Mouse (Mus musculus) hindbrain, embryonic 11.5 days (tissue): ENCODE results near the gene Nmb. TPM values are rescaled to one million over a fixed set of nuclear protein-coding genes. Genes with fewer than 3 reads are reported as not detected.
A peak's percentile ranks its signal among the peaks of the same experiment; 100 is the strongest.

Experiments used
- ATAC-seq: fragments of 200-750 bp; cut with Nextera tagmentation; 2 replicates; pipeline ENCODE4 v1.8.0; 2017; ENCODE audit warnings: mild to moderate bottlenecking, moderate TSS enrichment, moderate library complexity; ENCODE audit not compliant: low FRiP score
- DNase-seq: peaks from one replicate; pipeline ENCODE4 v3.0.0-alpha.2; 2015; ENCODE audit warnings: low spot score
- H3K27ac ChIP-seq: fragments of 300-500 bp; sonication (generic); 2 replicates; pipeline ENCODE4 v1.5.1; 2014; ENCODE audit warnings: mild to moderate bottlenecking, low read depth, low read length
- H3K27me3 ChIP-seq: fragments of 300-500 bp; sonication (generic); 2 replicates; pipeline ENCODE4 v1.6.1; 2014; ENCODE audit warnings: mild to moderate bottlenecking, low read length, moderate library complexity, mixed read lengths; ENCODE audit not compliant: control insufficient read depth, insufficient read depth
- H3K36me3 ChIP-seq: fragments of 300-500 bp; sonication (generic); 2 replicates; pipeline ENCODE4 v1.6.1; 2014; ENCODE audit warnings: mild to moderate bottlenecking, low read length, moderate library complexity, mixed read lengths; ENCODE audit not compliant: control insufficient read depth, insufficient read depth
- H3K4me1 ChIP-seq: fragments of 300-500 bp; sonication (generic); replicated peaks from 2 replicates; pipeline ENCODE4 v1.6.1; 2014; ENCODE audit warnings: low read length, mixed read lengths; ENCODE audit not compliant: control insufficient read depth, insufficient read depth
- H3K4me2 ChIP-seq: fragments of 300-500 bp; sonication (generic); replicated peaks from 2 replicates; pipeline ENCODE4 v1.6.1; 2014; ENCODE audit warnings: mild to moderate bottlenecking, low read depth, low read length
- H3K4me3 ChIP-seq: fragments of 300-500 bp; sonication (generic); 2 replicates; pipeline ENCODE4 v1.5.1; 2014; ENCODE audit warnings: low read depth, low read length
- H3K9ac ChIP-seq: fragments of 300-500 bp; sonication (generic); 2 replicates; pipeline ENCODE4 v1.6.1; 2014; ENCODE audit warnings: low read depth, low read length
- H3K9me3 ChIP-seq: fragments of 300-500 bp; sonication (generic); 2 replicates; pipeline ENCODE4 v1.6.1; 2016; ENCODE audit warnings: low read length; ENCODE audit not compliant: control insufficient read depth
- WGBS: fragments of 180-500 bp; shearing (Covaris S2); extraction: QIAGEN DNeasy Blood & Tissue Kit; methylation state at CpG from one replicate; pipeline ENCODE4 v1.1.7; 2014; 5-methylcytosine and 5-hydroxymethylcytosine counted together
- polyA plus RNA-seq: library from polyadenylated mRNA; unstranded; fragments of >200 nt; fragmentation: Nextera tagmentation; extraction: Ambion mirVana; gene quantifications from 2 replicates; pipeline ENCODE4 v1.2.1, GENCODE M21; 2014

The Nmb gene
- polyA plus RNA-seq, 1 experiment from 2014 or later = 6.7 TPM

- Histone ChIP-seq H3K9ac (peak overlapping the region; percentile 42; the same call in 1 of the 2 replicates), H3K27me3 (no peaks in the 10 kb centered on the region), H3K36me3 (no peaks in the 10 kb centered on the region), H3K27ac (0 out of 2 replicates have a peak overlapping the region, but pooled peaks have one; percentile 89), H3K4me3 (peak overlapping the region; percentile 86), H3K4me2 (peak overlapping the region; percentile 64), H3K4me1 (no peaks in the 10 kb centered on the region), H3K9me3 (no peaks in the 10 kb centered on the region)
- under 1% methylated on average over 13 of the region's 13 CpGs for WGBS
- ATAC-seq = peak; percentile 73
- DNase-seq = peak; percentile 83
These were observed 44.6 kb downstream of the Nmb start for GRCm38 (mm10) chr7:80860227-80860626.

- H3K9me3 ChIP-seq = no peaks in the 10 kb centered on the region
- no peaks in the 10 kb centered on the region for H3K4me1 ChIP-seq
- H3K36me3 ChIP-seq = no peaks in the 10 kb centered on the region
- 37% methylated on average over 6 of the region's 6 CpGs for WGBS
- no peaks in the 10 kb centered on the region for H3K27me3 ChIP-seq
- H3K4me2 ChIP-seq = no peak overlapping the region
- DNase-seq = peak; percentile 84
- H3K27ac ChIP-seq = no peak overlapping the region
- no peak for ATAC-seq
- no peak overlapping the region for H3K9ac ChIP-seq
- no peak overlapping the region for H3K4me3 ChIP-seq
These were observed 47.7 kb downstream of the Nmb start for GRCm38 (mm10) chr7:80857181-80857580.

- Histone ChIP-seq H3K4me3 (no peak overlapping the region), H3K9ac (no peak overlapping the region)
These were observed 49.6 kb downstream of the Nmb start for GRCm38 (mm10) chr7:80855316-80855715.

GRCm38 (mm10) chr7:80853218-80853617, 51.7 kb downstream of the Nmb start:
- Histone ChIP-seq H3K9ac (no peak overlapping the region), H3K4me1 (no peaks in the 10 kb centered on the region), H3K27me3 (no peaks in the 10 kb centered on the region), H3K27ac (no peak overlapping the region), H3K9me3 (no peaks in the 10 kb centered on the region), H3K36me3 (no peaks in the 10 kb centered on the region), H3K4me2 (no peak overlapping the region), H3K4me3 (no peak overlapping the region)
- ATAC-seq (no peak), DNase-seq (no peak)
- WGBS = 96% methylated on average over 3 of the region's 3 CpGs

More at GRCm38 (mm10) chr7:80855316-80855715, 49.6 kb downstream of the Nmb start:
- Histone ChIP-seq H3K4me1 (no peaks in the 10 kb centered on the region), H3K36me3 (no peaks in the 10 kb centered on the region), H3K27me3 (no peaks in the 10 kb centered on the region), H3K4me2 (no peak overlapping the region), H3K9me3 (no peaks in the 10 kb centered on the region), H3K27ac (no peak overlapping the region)
- ATAC-seq (no peak), DNase-seq (no peak)

Other genes with a start within 250 kb of the Nmb start
- gene Crtc3, start 216.2 kb downstream of the Nmb start, polyA plus RNA-seq = 9.9 and 11.1 TPM in 2 replicates
- gene Iqgap1, start 79.1 kb downstream of the Nmb start, polyA plus RNA-seq = 27.1 and 29.1 TPM in 2 replicates
- 4.5 and 4.8 TPM in 2 replicates for gene Zscan2, start 44.2 kb downstream of the Nmb start, polyA plus RNA-seq
- 38.3 and 41.4 TPM in 2 replicates for gene Wdr73, start 3.8 kb downstream of the Nmb start, polyA plus RNA-seq
- 212 and 221 TPM in 2 replicates for gene Sec11a, start 42.7 kb upstream of the Nmb start, polyA plus RNA-seq
- 11.4 and 12.2 TPM in 2 replicates for gene Zfp592, start 88.6 kb upstream of the Nmb start, polyA plus RNA-seq
- gene Alpk3, start 152.5 kb upstream of the Nmb start, polyA plus RNA-seq = 0.13 and 0.14 TPM in 2 replicates
- gene Slc28a1, start 209.7 kb upstream of the Nmb start, polyA plus RNA-seq = 0.06 TPM in 1 of 2 replicates, not detected in the other